Mouse (Mus musculus) CH12.LX (cell line): Measurements from ENCODE around the gene Aurkb. TPM values are rescaled to one million over a fixed set of nuclear protein-coding genes. Genes with fewer than 3 reads are reported as not detected.

Experiments used
- DNase-seq: peaks from one replicate; pipeline ENCODE4 v3.0.0-alpha.2; 2013; ENCODE audit errors: extremely low read depth
- H3K27ac ChIP-seq: 2 replicates; pipeline ENCODE4 v1.5.1; 2012; ENCODE audit warnings: low read depth, mild to moderate bottlenecking, control low read depth, moderate library complexity; ENCODE audit not compliant: insufficient read depth
- H3K27me3 ChIP-seq: replicated peaks from 2 replicates; pipeline ENCODE3; 2012; ENCODE audit warnings: inconsistent platforms
- H3K36me3 ChIP-seq, 2 experiments: replicated peaks in 1 of 2; 2 replicates each; pipeline versions ENCODE3 to v1.6.1; 2012; ENCODE audit warnings: inconsistent platforms in 1 of 2, low read length in 1 of 2, mild to moderate bottlenecking in 1 of 2, mixed read lengths in 1 of 2, moderate library complexity in 1 of 2; ENCODE audit not compliant: control insufficient read depth in 1 of 2, insufficient read depth in 1 of 2
- H3K4me1 ChIP-seq, 2 experiments: 2 replicates each; pipeline ENCODE4 v1.6.1; 2012; ENCODE audit warnings: inconsistent platforms in 1 of 2, moderate library complexity in 1 of 2; ENCODE audit not compliant: insufficient read depth in 2 of 2, control insufficient read depth in 1 of 2
- H3K4me2 ChIP-seq: 2 replicates; pipeline ENCODE4 v1.6.1; 2012; ENCODE audit warnings: low read depth, mild to moderate bottlenecking, control low read depth; ENCODE audit not compliant: poor library complexity, insufficient read depth, severe bottlenecking
- H3K4me3 ChIP-seq, 3 experiments: fragments of 150-350 bp in 1 of 3; sonication (generic) in 1 of 3; replicated peaks in 1 of 3; 2 replicates each; pipeline versions ENCODE3 to v1.5.1; 2011 to 2012; ENCODE audit warnings: low read depth in 2 of 3, low read length in 2 of 3, mild to moderate bottlenecking in 2 of 3, moderate library complexity in 2 of 3, control low read depth in 1 of 3, improper control_type of control experiment in 1 of 3, inconsistent platforms in 1 of 3, mixed read lengths in 1 of 3; ENCODE audit not compliant: poor library complexity in 1 of 3
- H3K79me2 ChIP-seq: replicated peaks from 2 replicates; pipeline ENCODE4 v1.6.1; 2012; ENCODE audit warnings: mild to moderate bottlenecking, moderate library complexity; ENCODE audit not compliant: control insufficient read depth, poor library complexity, insufficient read depth, severe bottlenecking; ENCODE audit errors: extremely low read depth
- H3K9ac ChIP-seq: 2 replicates; pipeline ENCODE4 v1.6.1; 2012; ENCODE audit warnings: low read depth, mild to moderate bottlenecking, control low read depth, moderate library complexity; ENCODE audit not compliant: insufficient read depth
- H3K9me3 ChIP-seq: replicated peaks from 2 replicates; pipeline ENCODE3; 2012; ENCODE audit warnings: low read length, inconsistent platforms, mixed read lengths
- BHLHE40 ChIP-seq: IDR thresholded peaks from 2 replicates; pipeline ENCODE4 v1.6.1; 2011; ENCODE audit warnings: mild to moderate bottlenecking, low read depth, low read length, improper control_type of control experiment
- E2F4 ChIP-seq: IDR thresholded peaks from 2 replicates; pipeline ENCODE4 v1.6.1; 2011; ENCODE audit warnings: low read depth, low read length, improper control_type of control experiment; ENCODE audit not compliant: insufficient replicate concordance
- ELF1 ChIP-seq: IDR thresholded peaks from 2 replicates; pipeline ENCODE4 v1.6.1; 2014; ENCODE audit warnings: low read depth, mild to moderate bottlenecking, inconsistent platforms, low read length, improper control_type of control experiment
- ETS1 ChIP-seq: conservative IDR thresholded peaks from 2 replicates; pipeline ENCODE4 v1.6.1; 2012; ENCODE audit warnings: low read depth, mild to moderate bottlenecking, inconsistent platforms, low read length, improper control_type of control experiment, moderate library complexity
- JUN ChIP-seq: IDR thresholded peaks from 2 replicates; pipeline ENCODE4 v1.6.1; 2011; ENCODE audit warnings: low read depth, mild to moderate bottlenecking, low read length, improper control_type of control experiment, moderate library complexity; ENCODE audit not compliant: insufficient read depth
- JUND ChIP-seq: conservative IDR thresholded peaks from 2 replicates; pipeline ENCODE4 v1.6.1; 2011; ENCODE audit warnings: low read depth, low read length, improper control_type of control experiment
- KAT2A ChIP-seq: IDR thresholded peaks from 2 replicates; pipeline ENCODE4 v1.6.1; 2012; ENCODE audit warnings: low read length, improper control_type of control experiment, inconsistent platforms; ENCODE audit not compliant: insufficient replicate concordance
- MAX ChIP-seq: IDR thresholded peaks from 2 replicates; pipeline ENCODE4 v1.6.1; 2011; ENCODE audit warnings: low read length, improper control_type of control experiment
- MAZ ChIP-seq: IDR thresholded peaks from 2 replicates; pipeline ENCODE4 v1.6.1; 2012; ENCODE audit warnings: low read depth, mild to moderate bottlenecking, inconsistent platforms, low read length, improper control_type of control experiment, moderate library complexity
- MEF2A ChIP-seq: IDR thresholded peaks from 2 replicates; pipeline ENCODE4 v1.6.1; 2014; ENCODE audit warnings: low read depth, mild to moderate bottlenecking, inconsistent platforms, low read length, improper control_type of control experiment, borderline replicate concordance
- MYC ChIP-seq: IDR thresholded peaks from 2 replicates; pipeline ENCODE4 v1.6.1; 2011; ENCODE audit warnings: low read depth, mild to moderate bottlenecking, improper control_type of control experiment, low read length
- NELFE ChIP-seq: IDR thresholded peaks from 2 replicates; pipeline ENCODE4 v1.6.1; 2011; ENCODE audit warnings: low read depth, low read length, improper control_type of control experiment
- NRF1 ChIP-seq: IDR thresholded peaks from 2 replicates; pipeline ENCODE4 v1.6.1; 2014; ENCODE audit warnings: low read depth, mild to moderate bottlenecking, inconsistent platforms, low read length, improper control_type of control experiment, moderate library complexity
- PAX5 ChIP-seq: IDR thresholded peaks from 2 replicates; pipeline ENCODE4 v1.6.1; 2012; ENCODE audit warnings: low read length, inconsistent platforms, mixed read lengths
- POLR2A ChIP-seq: IDR thresholded peaks from 2 replicates; pipeline ENCODE4 v1.6.1; 2011; ENCODE audit warnings: low read depth, mild to moderate bottlenecking, improper control_type of control experiment, low read length
- RAD21 ChIP-seq: IDR thresholded peaks from 2 replicates; pipeline ENCODE4 v1.6.1; 2011; ENCODE audit warnings: low read depth, mild to moderate bottlenecking, low read length, improper control_type of control experiment, moderate library complexity
- SIN3A ChIP-seq: IDR thresholded peaks from 2 replicates; pipeline ENCODE4 v1.6.1; 2012; ENCODE audit warnings: low read length, improper control_type of control experiment, inconsistent platforms
- TCF12 ChIP-seq: IDR thresholded peaks from 2 replicates; pipeline ENCODE4 v1.6.1; 2014; ENCODE audit warnings: low read depth, mild to moderate bottlenecking, inconsistent platforms, low read length, improper control_type of control experiment
- UBTF ChIP-seq: IDR thresholded peaks from 2 replicates; pipeline ENCODE4 v1.6.1; 2012; ENCODE audit warnings: low read depth, mild to moderate bottlenecking, inconsistent platforms, low read length, improper control_type of control experiment, moderate library complexity
- USF1 ChIP-seq: IDR thresholded peaks from 2 replicates; pipeline ENCODE4 v1.6.1; 2014; ENCODE audit warnings: low read depth, mild to moderate bottlenecking, inconsistent platforms, low read length, improper control_type of control experiment
- ZKSCAN1 ChIP-seq: IDR thresholded peaks from 2 replicates; pipeline ENCODE4 v1.6.1; 2012; ENCODE audit warnings: low read depth, inconsistent platforms, low read length, improper control_type of control experiment, borderline replicate concordance
- ZNF384 ChIP-seq: IDR thresholded peaks from 2 replicates; pipeline ENCODE4 v1.6.1; 2012; ENCODE audit warnings: low read depth, low read length, improper control_type of control experiment, inconsistent platforms
- dilution Hi-C: fragments of 300-500 bp; cut with MboI; formaldehyde crosslinking; loops from 2 replicates; pipeline ENCODE4 v1.14.3; 2020; ENCODE audit warnings: low sequenced_read_pairs; ENCODE audit not compliant: extremely low pct_unique_long_range_greater_than_20kb, extremely low pct_ligation_motif_present
- in situ Hi-C: fragments of 300-500 bp; cut with MboI; formaldehyde crosslinking; loops from 3 replicates; pipeline ENCODE4 v1.14.3; 2019; ENCODE audit warnings: low sequenced_read_pairs, low pct_ligation_motif_present, low pct_unique_long_range_greater_than_20kb, mixed read lengths
- polyA plus RNA-seq: library from polyadenylated mRNA; unstranded; fragments of >175 nt; gene quantifications from 2 replicates; pipeline ENCODE4 v1.2.1, GENCODE M21; 2012; ENCODE audit warnings: low read depth; ENCODE audit not compliant: insufficient read length
- total RNA-seq, 2 experiments: library from RNA; depleted of rRNA; stranded (reverse); fragments of 300-350 nt in 1 of 2; fragments of >200 nt in 1 of 2; gene quantifications; 2 replicates each; pipeline ENCODE4 v1.2.3; 2012 to 2014

Gene Aurkb
- total and polyA plus RNA-seq, 3 experiments, result 170 to 200 (median 190) TPM

DNA sequence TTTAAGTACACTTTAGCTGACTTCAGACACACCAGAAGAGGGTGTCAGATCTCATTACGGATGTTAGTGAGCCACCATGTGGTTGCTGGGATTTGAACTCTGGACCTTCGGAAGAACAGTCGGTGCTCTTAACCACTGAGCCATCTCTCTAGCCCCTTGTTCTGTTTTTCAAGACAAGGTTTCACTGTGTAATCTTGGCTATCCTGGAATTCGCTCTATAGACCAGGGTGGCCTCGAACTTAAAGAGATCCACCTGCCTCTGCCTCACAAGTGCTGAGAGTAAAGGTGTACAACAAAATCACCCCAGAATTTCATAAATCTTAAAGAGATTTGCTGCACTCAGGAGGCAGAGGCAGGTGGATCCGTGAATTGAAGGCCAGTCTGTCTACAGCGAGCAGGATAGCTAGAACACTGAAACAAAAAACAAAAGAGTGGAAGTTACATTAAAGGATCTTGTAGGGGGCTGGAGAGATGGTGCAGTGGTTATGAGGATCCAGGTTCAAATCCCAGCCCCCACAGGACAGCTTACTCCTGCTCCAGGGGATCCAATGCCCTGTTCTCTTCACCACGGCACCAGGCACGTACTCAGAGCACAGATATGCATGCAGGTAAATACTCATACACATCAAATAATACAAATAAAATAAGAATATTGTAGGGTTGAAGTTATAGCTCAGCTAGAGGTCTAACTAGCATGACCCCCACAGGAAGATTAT is 30.5 kb downstream of the Aurkb start (continued):
- TF ChIP-seq SIN3A (no peak), NRF1 (no peak), MEF2A (no peak), JUND (no peak), MAZ (no peak)

DNA sequence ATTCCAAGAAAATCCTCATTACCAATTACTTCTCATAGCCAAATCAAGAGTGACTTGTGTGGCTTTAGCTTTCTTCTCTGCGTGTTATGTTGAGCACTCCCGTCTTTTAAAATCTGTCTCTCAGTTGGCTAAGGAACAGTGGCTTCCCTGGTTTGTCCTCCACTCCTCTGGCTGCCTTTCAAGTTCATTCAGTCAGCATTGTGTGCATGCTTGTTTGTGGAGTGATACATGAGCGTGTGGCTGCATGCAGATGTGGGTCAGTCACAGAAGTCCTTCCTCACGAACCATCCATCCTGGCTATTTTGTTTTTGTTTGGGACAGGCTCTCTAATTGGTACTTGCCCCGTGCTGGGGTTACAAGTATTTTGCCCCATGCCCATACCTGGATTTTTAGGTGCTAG is 31.1 kb downstream of the Aurkb start:
- H3K27me3 ChIP-seq, result peaks cover 2% of the 10 kb centered on the region
- dilution Hi-C loops (no loop called here), in situ Hi-C loops (loop anchor here (25.0 kb wide), 1 partner anchor 936 kb away; the partner anchor contains the start of genes Acadvl, Dlg4 and Dvl2)
- H3K27ac ChIP-seq, result no peak overlapping the region
- no peak overlapping the region for H3K4me3 ChIP-seq
- no peaks in the 10 kb centered on the region for H3K79me2 ChIP-seq
- no peak overlapping the region for H3K9ac ChIP-seq
- no peaks in the 10 kb centered on the region for H3K9me3 ChIP-seq
- DNase-seq, result no peak
- H3K4me1 ChIP-seq, result peaks cover 27 to 69% of the 10 kb centered on the region in 2 experiments
- no peaks in the 10 kb centered on the region for H3K36me3 ChIP-seq
- TF ChIP-seq JUND (no peak), NRF1 (no peak), PAX5 (no peak)
- no peak overlapping the region for H3K4me2 ChIP-seq

DNA sequence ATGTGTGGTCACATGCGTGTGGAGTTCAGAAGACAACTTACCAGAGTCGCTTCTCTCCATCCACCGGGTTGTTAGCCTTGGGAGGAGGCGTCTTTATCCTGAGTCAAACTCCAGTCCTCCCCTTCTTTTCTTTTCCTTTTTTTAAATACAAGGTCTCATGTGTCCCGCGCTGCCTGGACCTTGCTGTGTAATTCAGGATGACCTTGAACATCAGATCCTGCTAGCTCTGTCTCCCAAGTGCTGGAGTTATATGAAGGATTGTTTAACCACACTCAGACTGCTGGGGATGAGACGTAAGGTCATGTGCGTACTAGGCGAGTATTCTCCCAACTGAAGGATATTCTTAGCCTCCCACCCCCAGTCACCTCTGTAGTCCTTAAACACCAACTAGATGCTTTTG is 31.9 kb downstream of the Aurkb start:
- in situ Hi-C loops, result loop anchor here (25.0 kb wide), 1 partner anchor 935 kb away; the partner anchor contains the start of genes Acadvl, Dlg4 and Dvl2
- H3K4me2 ChIP-seq, result no peak overlapping the region
- no peak overlapping the region for H3K4me3 ChIP-seq
- DNase-seq, result no peak
- H3K9me3 ChIP-seq, result no peaks in the 10 kb centered on the region
- H3K4me1 ChIP-seq, result peaks cover 25 to 63% of the 10 kb centered on the region in 2 experiments
- no peaks in the 10 kb centered on the region for H3K36me3 ChIP-seq
- no peak overlapping the region for H3K9ac ChIP-seq
- H3K27ac ChIP-seq, result no peak overlapping the region
- TF ChIP-seq TCF12 (no peak), ZKSCAN1 (no peak), MEF2A (no peak), BHLHE40 (no peak), NELFE (no peak), ELF1 (no peak), UBTF (no peak), JUND (no peak), RAD21 (no peak), PAX5 (no peak), POLR2A (no peak), SIN3A (no peak), ZNF384 (no peak), MYC (no peak), KAT2A (no peak), USF1 (no peak), E2F4 (no peak), MAX (no peak), JUN (no peak), ETS1 (no peak)
- peaks cover 7% of the 10 kb centered on the region for H3K27me3 ChIP-seq
- dilution Hi-C loops, result no loop called here
- H3K79me2 ChIP-seq, result no peaks in the 10 kb centered on the region
